Mouse (Mus musculus): Measurements from ENCODE around the gene Olfr1037. TPM values are rescaled to one million over a fixed set of nuclear protein-coding genes. Genes with fewer than 3 reads are reported as not detected.
"Not testable (repeated sequence)": the region's sequence is repeated elsewhere in the genome, so short reads cannot be mapped to it uniquely, and the experiment has no call there.

Olfr1037 gene
- not detected for total RNA-seq (2021)
- long read RNA-seq, experiment 1, result 0 reads
- long read RNA-seq, experiment 2, result 0 reads

DNA sequence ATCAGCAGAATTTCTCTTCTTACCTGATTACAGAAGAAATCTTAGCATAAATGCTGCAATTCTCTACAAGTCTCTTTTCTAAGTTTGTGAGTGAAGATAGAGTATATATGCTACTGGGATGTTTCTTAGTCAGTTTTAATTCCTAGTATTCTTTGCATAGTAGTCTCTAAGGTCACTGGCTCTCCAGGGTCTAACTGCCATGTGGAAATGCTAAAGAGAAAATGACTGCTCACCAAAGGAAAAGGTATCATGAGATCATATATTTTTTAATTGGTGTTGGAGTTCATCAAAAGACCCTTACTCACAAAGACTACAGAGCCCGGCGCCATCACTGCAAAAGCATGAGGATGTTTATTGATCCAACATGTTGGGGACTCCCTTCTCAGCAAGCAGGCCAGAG lies at the start of gene Olfr1037:
Gene Olfr1037 (minus strand): TSS at position 101 of the 400 bp plus-strand sequence.
- no peak for DNase-seq (ENCODE audit: low spot score in 2 of 2)
- intact Hi-C loops (cut with DNase I), result no loop called here

DNA sequence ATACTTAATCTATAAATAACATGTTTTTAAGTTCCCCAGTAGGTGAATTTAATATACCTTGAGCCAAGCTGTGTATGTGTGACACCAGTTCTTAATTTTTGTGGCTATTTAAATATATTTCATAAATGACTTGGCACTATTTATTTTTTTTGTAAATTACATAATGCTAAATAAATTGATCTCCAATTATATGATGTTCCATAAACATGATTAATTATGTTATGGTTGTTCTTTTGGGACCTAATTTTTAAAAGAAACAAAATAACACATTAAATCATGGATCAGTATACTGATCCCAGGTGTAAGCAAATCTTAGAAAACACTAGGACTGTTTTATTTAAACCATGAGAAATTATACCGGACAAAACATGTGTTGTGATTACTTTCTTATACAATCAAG lies 48.6 kb upstream of the Olfr1037 start, which contains the start of gene Olfr1039:
Gene Olfr1039 (minus strand): TSS at position 101 of the 400 bp plus-strand sequence.
- intact Hi-C loops (cut with DNase I), result no loop called here
- DNase-seq (ENCODE audit: low spot score in 2 of 2), result no peak

DNA sequence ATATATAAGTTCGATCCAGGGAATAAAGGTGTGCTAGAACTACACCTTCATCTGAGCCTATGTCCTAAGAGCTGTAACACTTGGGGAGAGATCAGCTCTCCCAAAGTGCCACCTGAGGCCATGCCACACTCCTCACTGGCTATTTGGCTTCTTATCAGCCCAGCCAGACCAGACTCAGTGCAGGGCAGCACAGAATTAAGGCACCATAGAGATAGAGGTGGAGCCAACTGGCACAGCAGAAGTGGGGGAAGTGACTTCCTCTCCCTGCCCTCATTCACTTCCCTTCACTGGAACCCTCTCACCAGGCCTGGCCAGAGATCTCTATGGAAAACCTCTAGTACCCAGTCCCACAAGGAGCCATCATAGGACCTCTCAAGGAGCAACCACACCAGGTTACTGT lies 6.7 kb downstream of the Olfr1037 start:
- DNase-seq (ENCODE audit: low spot score in 2 of 2); intact Hi-C loops (cut with DNase I): not testable (repeated sequence)

DNA sequence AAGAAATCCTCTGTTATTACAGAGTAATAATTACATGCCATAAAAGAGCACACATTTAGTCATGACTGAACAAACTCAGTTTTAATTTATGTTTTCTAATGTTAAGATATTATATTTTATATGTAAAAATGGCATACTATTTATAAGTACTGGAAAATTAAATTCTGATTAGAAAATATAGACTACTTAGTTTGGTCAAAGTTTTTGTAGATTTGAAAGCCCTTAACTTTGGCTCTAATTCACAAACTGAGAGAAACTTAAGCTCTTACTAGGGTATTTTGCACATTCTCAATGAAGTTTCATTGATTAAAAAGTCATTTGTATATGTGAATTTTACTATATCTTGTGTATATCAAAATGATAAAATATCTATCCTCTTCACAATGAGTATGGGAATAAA lies 13.5 kb downstream of the Olfr1037 start, which contains the start of gene Olfr1036:
Gene Olfr1036 (plus strand): TSS at position 301 of the 400 bp plus-strand sequence.
- intact Hi-C loops (cut with DNase I); DNase-seq (ENCODE audit: low spot score in 2 of 2): not testable (repeated sequence)

DNA sequence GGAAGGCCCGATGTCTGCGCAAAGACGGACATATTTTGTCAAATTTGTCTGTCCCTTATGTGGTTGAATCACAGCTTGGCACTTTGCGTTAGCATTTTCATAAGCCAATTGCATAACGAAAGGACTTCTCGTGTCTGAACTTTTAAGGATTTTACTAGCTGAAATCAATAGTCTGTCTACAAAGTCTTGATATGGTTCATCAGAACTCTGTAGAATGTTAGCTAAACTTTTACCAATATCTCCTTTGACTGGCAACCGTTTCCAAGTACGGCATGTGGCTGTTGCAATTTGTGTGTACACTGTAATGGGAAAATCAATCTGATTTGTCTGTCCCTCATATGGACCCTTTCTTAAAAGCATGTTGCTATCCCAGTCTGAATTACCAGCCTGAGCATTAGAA lies 17.0 kb downstream of the Olfr1037 start:
- no peak for DNase-seq (ENCODE audit: low spot score in 2 of 2)
- intact Hi-C loops (cut with DNase I), result no loop called here

DNA sequence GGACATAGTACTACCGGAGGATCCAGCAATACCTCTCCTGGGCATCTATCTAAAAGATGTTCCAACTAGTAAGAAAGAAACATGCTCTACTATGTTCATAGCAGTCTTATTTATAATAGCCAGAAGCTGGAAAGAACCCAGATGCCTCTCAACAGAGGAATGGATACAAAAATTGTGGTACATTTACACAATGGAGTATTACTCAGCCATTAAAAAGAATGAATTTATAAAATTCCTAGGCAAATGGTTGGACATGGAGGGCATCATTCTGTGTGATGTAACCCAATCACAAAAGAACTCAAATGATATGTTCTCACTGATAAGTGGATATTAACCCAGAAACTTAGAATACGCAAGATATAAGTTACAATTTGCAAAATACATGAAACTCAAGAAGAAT lies 23.4 kb downstream of the Olfr1037 start:
- DNase-seq (ENCODE audit: low spot score in 2 of 2); intact Hi-C loops (cut with DNase I): not testable (repeated sequence)

DNA sequence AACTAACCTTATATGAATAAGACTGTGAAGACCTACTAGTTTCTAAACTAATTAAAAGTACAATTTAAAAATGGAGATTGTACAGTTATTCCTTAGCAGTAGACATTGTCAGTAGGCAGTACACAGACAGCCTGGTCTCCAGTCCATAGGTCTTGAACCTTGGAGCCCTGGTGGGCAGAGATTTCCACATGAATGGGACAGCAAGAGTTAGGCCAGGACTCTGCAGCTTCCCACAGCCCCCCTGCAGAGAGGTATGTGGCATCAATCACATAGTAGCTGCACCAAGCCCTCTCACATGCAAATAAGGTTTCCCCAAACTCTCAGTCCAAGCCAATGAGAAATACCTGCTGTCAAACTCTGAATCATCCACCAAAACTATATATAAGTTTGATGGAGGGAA lies 36.4 kb downstream of the Olfr1037 start:
- intact Hi-C loops (cut with DNase I); DNase-seq (ENCODE audit: low spot score in 2 of 2): not testable (repeated sequence)

DNA sequence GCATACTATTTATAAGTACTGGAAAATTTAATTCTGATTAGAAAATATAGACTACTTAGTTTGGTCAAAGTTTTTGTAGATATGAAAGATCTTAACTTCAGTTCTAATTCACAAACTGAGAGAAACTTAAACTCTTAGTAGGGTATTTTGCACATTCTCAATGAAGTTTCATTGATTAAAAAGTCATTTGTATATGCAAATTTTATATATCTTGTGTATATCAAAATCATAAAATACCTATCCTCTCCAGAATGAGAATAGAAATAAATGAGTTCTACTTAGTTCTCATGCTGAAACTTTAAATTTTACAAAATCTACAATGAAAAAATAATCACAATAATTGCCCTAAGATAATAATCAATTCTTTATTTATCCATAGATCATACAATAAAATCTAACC lies 41.6 kb downstream of the Olfr1037 start, which contains the start of gene Olfr1034:
Gene Olfr1034 (plus strand): TSS at position 301 of the 400 bp plus-strand sequence.
- intact Hi-C loops (cut with DNase I), result no loop called here
- DNase-seq (ENCODE audit: low spot score in 2 of 2), result no peak

Other genes starting within 250 kb of the Olfr1037 start
- gene Olfr1019, start 241.9 kb downstream of the Olfr1037 start, total RNA-seq (2021), result not detected
- not detected for gene Olfr1020, start 240.4 kb downstream of the Olfr1037 start, total RNA-seq (2021)
- gene Olfr1022, start 218.8 kb downstream of the Olfr1037 start, total RNA-seq (2021), result not detected
- not detected for gene Olfr1023, start 201.7 kb downstream of the Olfr1037 start, total RNA-seq (2021)
- not detected for gene Olfr1024, start 182.3 kb downstream of the Olfr1037 start, total RNA-seq (2021)
- not detected for gene Olfr1025-ps1, start 172.2 kb downstream of the Olfr1037 start, total RNA-seq (2021)
- gene Olfr1026, start 165.8 kb downstream of the Olfr1037 start, total RNA-seq (2021), result not detected
- gene Olfr1028, start 136.9 kb downstream of the Olfr1037 start, total RNA-seq (2021), result not detected
- gene Olfr1029, start 113.5 kb downstream of the Olfr1037 start, total RNA-seq (2021), result not detected
- not detected for gene Olfr1030, start 108.1 kb downstream of the Olfr1037 start, total RNA-seq (2021)
- gene Olfr1031, start 97.1 kb downstream of the Olfr1037 start, total RNA-seq (2021), result not detected
- not detected for gene Olfr1032, start 81.8 kb downstream of the Olfr1037 start, total RNA-seq (2021)
- not detected for gene Olfr1033, start 66.8 kb downstream of the Olfr1037 start, total RNA-seq (2021)
- gene Olfr1034, start 41.5 kb downstream of the Olfr1037 start, total RNA-seq (2021), result not detected
- gene Olfr1036, start 13.4 kb downstream of the Olfr1037 start, total RNA-seq (2021), result not detected
- not detected for gene Olfr1039, start 48.5 kb upstream of the Olfr1037 start, total RNA-seq (2021)
- not detected for gene Olfr1040, start 59.3 kb upstream of the Olfr1037 start, total RNA-seq (2021)
- gene Olfr1042, start 74.5 kb upstream of the Olfr1037 start, total RNA-seq (2021), result not detected
- gene Olfr1043, start 80.1 kb upstream of the Olfr1037 start, total RNA-seq (2021), result not detected
- not detected for gene Olfr1044, start 90.4 kb upstream of the Olfr1037 start, total RNA-seq (2021)
- gene Olfr52, start 98.3 kb upstream of the Olfr1037 start, total RNA-seq (2021), result not detected
- gene Olfr1045, start 115.6 kb upstream of the Olfr1037 start, total RNA-seq (2021), result not detected
- gene Olfr1046, start 131.9 kb upstream of the Olfr1037 start, total RNA-seq (2021), result not detected
- gene Olfr1047, start 144.0 kb upstream of the Olfr1037 start, total RNA-seq (2021), result not detected
- gene Olfr1048, start 152.9 kb upstream of the Olfr1037 start, total RNA-seq (2021), result not detected
- not detected for gene Olfr1049, start 170.9 kb upstream of the Olfr1037 start, total RNA-seq (2021)
- not detected for gene Olfr1051, start 191.7 kb upstream of the Olfr1037 start, total RNA-seq (2021)
- not detected for gene Olfr1052, start 205.1 kb upstream of the Olfr1037 start, total RNA-seq (2021)
- not detected for gene Olfr1053, start 227.9 kb upstream of the Olfr1037 start, total RNA-seq (2021)
- gene Olfr1054, start 248.0 kb upstream of the Olfr1037 start, total RNA-seq (2021), result not detected